Mouse (Mus musculus) stomach, embryonic 16.5 days (tissue): ENCODE results near the gene Olfr649. TPM values are rescaled to one million over a fixed set of nuclear protein-coding genes. Genes with fewer than 3 reads are reported as not detected.

Source experiments
- ATAC-seq: fragments of 200-750 bp; cut with Nextera tagmentation; 2 replicates; pipeline ENCODE4 v1.8.0; 2017; ENCODE audit warnings: moderate number of reproducible peaks, moderate TSS enrichment; ENCODE audit not compliant: insufficient read depth, low FRiP score
- H3K27ac ChIP-seq: fragments of 300-500 bp; sonication (generic); 2 replicates; pipeline ENCODE4 v1.5.1; 2014; ENCODE audit warnings: low read length
- H3K27me3 ChIP-seq: fragments of 300-500 bp; sonication (generic); 2 replicates; pipeline ENCODE4 v1.6.1; 2014; ENCODE audit warnings: low read length, control low read depth, mixed read lengths; ENCODE audit not compliant: control insufficient read depth, insufficient read depth
- H3K36me3 ChIP-seq: fragments of 300-500 bp; sonication (generic); 2 replicates; pipeline ENCODE4 v1.6.1; 2014; ENCODE audit warnings: low read length; ENCODE audit not compliant: control insufficient read depth, insufficient read depth
- H3K4me1 ChIP-seq: fragments of 300-500 bp; sonication (generic); 2 replicates; pipeline ENCODE4 v1.6.1; 2014; ENCODE audit warnings: low read length, control low read depth, mixed read lengths; ENCODE audit not compliant: control insufficient read depth, insufficient read depth
- H3K4me2 ChIP-seq: fragments of 300-500 bp; sonication (generic); 2 replicates; pipeline ENCODE4 v1.6.1; 2014; ENCODE audit warnings: low read depth, low read length, mixed read lengths
- H3K4me3 ChIP-seq: fragments of 300-500 bp; sonication (generic); replicated peaks from 2 replicates; pipeline ENCODE4 v1.5.1; 2014; ENCODE audit warnings: mild to moderate bottlenecking, low read length
- H3K9ac ChIP-seq: fragments of 300-500 bp; sonication (generic); 2 replicates; pipeline ENCODE4 v1.6.1; 2014; ENCODE audit warnings: low read length
- H3K9me3 ChIP-seq: fragments of 300-500 bp; sonication (generic); replicated peaks from 2 replicates; pipeline ENCODE4 v1.6.1; 2016; ENCODE audit warnings: low read length, control low read depth; ENCODE audit not compliant: control insufficient read depth
- WGBS: fragments of 180-500 bp; shearing (Covaris S2); extraction: QIAGEN DNeasy Blood & Tissue Kit; methylation state at CpG from one replicate; pipeline ENCODE4 v1.1.7; 2014; 5-methylcytosine and 5-hydroxymethylcytosine counted together
- polyA plus RNA-seq: library from polyadenylated mRNA; unstranded; fragments of >200 nt; fragmentation: Nextera tagmentation; extraction: Ambion mirVana; gene quantifications from 2 replicates; pipeline ENCODE4 v1.2.1, GENCODE M21; 2015

Olfr649 gene
- polyA plus RNA-seq: not detected in 2 replicates

- Histone ChIP-seq H3K9ac (no peak within 1 kb of the TSS), H3K4me1 (no peaks in the 10 kb centered on the region), H3K36me3 (no peaks in the 10 kb centered on the region), H3K27me3 (no peaks in the 10 kb centered on the region), H3K4me3 (no peak within 1 kb of the TSS), H3K4me2 (no peak within 1 kb of the TSS), H3K9me3 (no peaks in the 10 kb centered on the region), H3K27ac (no peak within 1 kb of the TSS)
- ATAC-seq: no peak
- WGBS: 77% methylated on average over 6 of the region's 6 CpGs
These were observed at the start of gene Olfr649 for GRCm38 (mm10) chr7:104195885-104196284. Gene Olfr649 (minus strand): TSS chr7:104195985.

- H3K9ac ChIP-seq: peak within 1 kb of the TSS; percentile 76
- no peaks in the 10 kb centered on the region for H3K4me1 ChIP-seq
- H3K4me2 ChIP-seq: peak within 1 kb of the TSS; percentile 59
- H3K9me3 ChIP-seq: no peaks in the 10 kb centered on the region
- no peaks in the 10 kb centered on the region for H3K36me3 ChIP-seq
- H3K27me3 ChIP-seq: no peaks in the 10 kb centered on the region
- 5% methylated on average over 13 of the region's 13 CpGs for WGBS
- peak; percentile 87 for ATAC-seq
- peak within 1 kb of the TSS; percentile 61 for H3K4me3 ChIP-seq
- H3K27ac ChIP-seq: peak within 1 kb of the TSS; percentile 31
These were observed 48.7 kb upstream of the Olfr649 start, which contains the start of gene Trim34a for GRCm38 (mm10) chr7:104244287-104245181. Gene Trim34a (plus strand): TSS chr7:104244457.

GRCm38 (mm10) chr7:104243616-104244015, 47.8 kb upstream of the Olfr649 start:
- Histone ChIP-seq H3K4me2 (peak overlapping the region; percentile 59; the same call in 1 of the 2 replicates), H3K27me3 (no peaks in the 10 kb centered on the region), H3K9me3 (no peaks in the 10 kb centered on the region), H3K27ac (no peak overlapping the region), H3K4me3 (no peak overlapping the region), H3K36me3 (no peaks in the 10 kb centered on the region), H3K9ac (no peak overlapping the region), H3K4me1 (no peaks in the 10 kb centered on the region)
- ATAC-seq: no peak
- 69% methylated on average over 1 of the region's 1 CpGs for WGBS

GRCm38 (mm10) chr7:104240857-104241256, 45.1 kb upstream of the Olfr649 start:
- no peaks in the 10 kb centered on the region for H3K9me3 ChIP-seq
- H3K4me1 ChIP-seq: no peaks in the 10 kb centered on the region

GRCm38 (mm10) chr7:104231203-104231602, 35.4 kb upstream of the Olfr649 start:
- 36% methylated on average over 2 of the region's 2 CpGs for WGBS
- H3K4me3 ChIP-seq: no peak overlapping the region
- no peaks in the 10 kb centered on the region for H3K27me3 ChIP-seq

More at GRCm38 (mm10) chr7:104240857-104241256, 45.1 kb upstream of the Olfr649 start:
- no peak overlapping the region for H3K4me2 ChIP-seq
- H3K36me3 ChIP-seq: no peaks in the 10 kb centered on the region
- ATAC-seq: no peak
- no peak overlapping the region for H3K9ac ChIP-seq
- no peak overlapping the region for H3K4me3 ChIP-seq
- H3K27ac ChIP-seq: no peak overlapping the region
- H3K27me3 ChIP-seq: no peaks in the 10 kb centered on the region

GRCm38 (mm10) chr7:104218701-104219569, 23.1 kb upstream of the Olfr649 start, which contains the start of gene Trim6:
Gene Trim6 (plus strand): TSS chr7:104218793.
- peaks cover 4% of the 10 kb centered on the region; the same call in 1 of the 2 replicates for H3K4me1 ChIP-seq
- H3K9me3 ChIP-seq: no peaks in the 10 kb centered on the region
- H3K4me3 ChIP-seq: peak within 1 kb of the TSS; percentile 40
- peak within 1 kb of the TSS; percentile 58 for H3K4me2 ChIP-seq
- no peaks in the 10 kb centered on the region for H3K27me3 ChIP-seq
- ATAC-seq: peak; percentile 81; the same call in 1 of the 2 replicates
- WGBS: 3% methylated on average over 37 of the region's 37 CpGs
- no peak within 1 kb of the TSS for H3K27ac ChIP-seq
- peak within 1 kb of the TSS; percentile 67 for H3K9ac ChIP-seq
- H3K36me3 ChIP-seq: no peaks in the 10 kb centered on the region

More at GRCm38 (mm10) chr7:104231203-104231602, 35.4 kb upstream of the Olfr649 start:
- no peak for ATAC-seq
- Histone ChIP-seq H3K36me3 (no peaks in the 10 kb centered on the region), H3K9me3 (no peaks in the 10 kb centered on the region), H3K4me2 (no peak overlapping the region), H3K27ac (no peak overlapping the region), H3K9ac (no peak overlapping the region), H3K4me1 (no peaks in the 10 kb centered on the region)

- WGBS: 68% methylated on average over 2 of the region's 2 CpGs
- H3K4me1 ChIP-seq: peaks cover 4% of the 10 kb centered on the region; the same call in 1 of the 2 replicates
- H3K4me2 ChIP-seq: no peak overlapping the region
- no peak overlapping the region for H3K9ac ChIP-seq
- H3K36me3 ChIP-seq: no peaks in the 10 kb centered on the region
- no peak overlapping the region for H3K27ac ChIP-seq
- 0 out of 2 replicates have a peak, but pooled peaks have one; percentile 30 for ATAC-seq
- no peaks in the 10 kb centered on the region for H3K9me3 ChIP-seq
- no peaks in the 10 kb centered on the region for H3K27me3 ChIP-seq
- no peak overlapping the region for H3K4me3 ChIP-seq
These were observed 22.1 kb upstream of the Olfr649 start for GRCm38 (mm10) chr7:104217881-104218280.

GRCm38 (mm10) chr7:104216011-104216535, 20.3 kb upstream of the Olfr649 start:
- H3K4me1 ChIP-seq: peaks cover 4% of the 10 kb centered on the region; the same call in 1 of the 2 replicates
- 75% methylated on average over 1 of the region's 1 CpGs for WGBS
- ATAC-seq: no peak

More at GRCm38 (mm10) chr7:104216011-104216535, 20.3 kb upstream of the Olfr649 start:
- no peaks in the 10 kb centered on the region for H3K9me3 ChIP-seq
- no peak overlapping the region for H3K4me2 ChIP-seq
- H3K4me3 ChIP-seq: no peak overlapping the region
- H3K36me3 ChIP-seq: no peaks in the 10 kb centered on the region
- H3K27me3 ChIP-seq: no peaks in the 10 kb centered on the region
- H3K27ac ChIP-seq: no peak overlapping the region
- H3K9ac ChIP-seq: no peak overlapping the region
